Mouse (Mus musculus) embryonic facial prominence, embryonic 11.5 days (tissue): ENCODE results near the gene 9630041A04Rik. TPM values are rescaled to one million over a fixed set of nuclear protein-coding genes. Genes with fewer than 3 reads are reported as not detected.

Experiments
- ATAC-seq: fragments of 200-750 bp; cut with Nextera tagmentation; replicated peaks from 2 replicates; pipeline ENCODE4 v1.8.0; 2017; ENCODE audit warnings: low read depth; ENCODE audit not compliant: insufficient number of reproducible peaks, low FRiP score, low TSS enrichment
- DNase-seq: peaks from one replicate; pipeline ENCODE4 v3.0.0-alpha.2; 2015; ENCODE audit warnings: low spot score
- H3K27ac ChIP-seq: fragments of 300-500 bp; sonication (generic); replicated peaks from 2 replicates; pipeline ENCODE4 v1.5.1; 2014; ENCODE audit warnings: mild to moderate bottlenecking, low read depth, low read length, control low read depth
- H3K27me3 ChIP-seq: fragments of 300-500 bp; sonication (generic); 2 replicates; pipeline ENCODE4 v1.6.1; 2014; ENCODE audit warnings: mild to moderate bottlenecking, low read length, moderate library complexity, mixed read lengths; ENCODE audit not compliant: control insufficient read depth, insufficient read depth
- H3K36me3 ChIP-seq: fragments of 300-500 bp; sonication (generic); replicated peaks from 2 replicates; pipeline ENCODE4 v1.6.1; 2014; ENCODE audit warnings: low read depth, mild to moderate bottlenecking, low read length, moderate library complexity, mixed read lengths; ENCODE audit not compliant: control insufficient read depth, insufficient read depth
- H3K4me1 ChIP-seq: fragments of 300-500 bp; sonication (generic); 2 replicates; pipeline ENCODE4 v1.6.1; 2014; ENCODE audit warnings: low read length, mixed read lengths; ENCODE audit not compliant: control insufficient read depth, insufficient read depth
- H3K4me2 ChIP-seq: fragments of 300-500 bp; sonication (generic); 2 replicates; pipeline ENCODE4 v1.6.1; 2014; ENCODE audit warnings: low read depth, mild to moderate bottlenecking, control low read depth, low read length, moderate library complexity
- H3K4me3 ChIP-seq: fragments of 300-500 bp; sonication (generic); 2 replicates; pipeline ENCODE4 v1.5.1; 2014; ENCODE audit warnings: low read depth, low read length, control low read depth
- H3K9ac ChIP-seq: fragments of 300-500 bp; sonication (generic); replicated peaks from 2 replicates; pipeline ENCODE4 v1.6.1; 2014; ENCODE audit warnings: mild to moderate bottlenecking, control low read depth, low read length
- H3K9me3 ChIP-seq: fragments of 300-500 bp; sonication (generic); replicated peaks from 2 replicates; pipeline ENCODE4 v1.6.1; 2016; ENCODE audit warnings: mild to moderate bottlenecking, low read length, inconsistent platforms, mixed read lengths; ENCODE audit not compliant: control insufficient read depth
- WGBS: fragments of 180-500 bp; shearing (Covaris S2); extraction: QIAGEN DNeasy Blood & Tissue Kit; methylation state at CpG from one replicate; pipeline ENCODE4 v1.1.7; 2014; 5-methylcytosine and 5-hydroxymethylcytosine counted together
- polyA plus RNA-seq: library from polyadenylated mRNA; unstranded; fragments of >200 nt; fragmentation: Nextera tagmentation; extraction: Ambion mirVana; gene quantifications from 2 replicates; pipeline ENCODE4 v1.2.1, GENCODE M21; 2014

The 9630041A04Rik gene
- polyA plus RNA-seq: not detected in 2 replicates

DNA sequence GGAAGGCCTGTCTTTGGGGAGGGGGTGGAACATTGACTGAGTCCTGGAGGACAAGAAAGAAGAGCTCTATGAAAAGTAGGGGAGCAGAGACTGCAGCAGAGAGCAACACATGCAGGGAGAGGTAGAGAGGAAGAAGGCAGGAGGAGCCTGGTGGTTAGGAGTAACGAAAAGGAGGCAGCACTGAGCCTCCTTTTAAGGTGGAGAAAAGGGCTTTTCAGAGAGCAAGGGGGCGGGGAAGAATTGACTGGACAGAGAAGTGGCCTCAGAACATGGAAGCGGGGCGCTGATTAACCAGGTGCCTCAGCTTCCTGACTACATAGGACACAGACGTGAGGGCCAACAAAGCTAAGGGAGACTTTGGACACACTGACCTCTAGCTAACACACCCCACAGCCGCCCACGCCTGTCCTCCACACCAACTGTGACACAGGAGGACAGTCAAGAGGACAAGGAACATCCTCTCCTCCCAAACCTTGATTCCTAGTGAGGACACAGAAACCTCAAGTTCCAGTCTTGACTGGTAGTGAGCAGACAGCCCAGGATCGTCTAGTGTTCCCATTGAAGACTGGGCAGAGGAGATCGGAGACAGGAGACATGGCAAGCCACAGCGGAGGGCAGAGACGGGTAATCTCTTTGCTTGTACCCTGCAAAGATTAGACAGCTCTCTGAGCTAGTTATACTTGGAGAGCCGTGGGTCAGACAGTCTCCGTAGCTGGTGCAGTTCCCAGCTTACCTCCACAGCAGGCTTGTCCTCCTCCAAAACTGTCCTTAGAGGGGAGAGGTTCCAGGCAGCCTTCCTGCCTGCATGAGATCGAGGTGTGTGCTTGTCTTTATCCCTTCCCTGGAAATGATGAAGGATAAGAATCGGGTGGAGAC is at the start of gene 9630041A04Rik:
9630041A04Rik (plus strand) TSS at position 246 of the 876 bp plus-strand sequence.
- ATAC-seq: no peak
- H3K4me3 ChIP-seq: no peak within 1 kb of the TSS
- no peaks in the 10 kb centered on the region for H3K36me3 ChIP-seq

GRCm38 (mm10) chr9:101823896-101824295 is 37.7 kb upstream of the 9630041A04Rik start:
- Histone ChIP-seq H3K9me3 (no peaks in the 10 kb centered on the region), H3K9ac (no peak overlapping the region), H3K36me3 (no peaks in the 10 kb centered on the region), H3K4me3 (no peak overlapping the region), H3K27ac (no peak overlapping the region), H3K4me1 (no peaks in the 10 kb centered on the region), H3K4me2 (no peak overlapping the region), H3K27me3 (no peaks in the 10 kb centered on the region)
- DNase-seq (no peak), ATAC-seq (no peak)
- WGBS: 73% methylated on average over 7 of the region's 7 CpGs

More for the DNA sequence above, at the start of gene 9630041A04Rik:
- WGBS: 78% methylated on average over 15 of the region's 15 CpGs
- H3K9me3 ChIP-seq: no peaks in the 10 kb centered on the region
- H3K9ac ChIP-seq: no peak within 1 kb of the TSS
- H3K4me2 ChIP-seq: no peak within 1 kb of the TSS
- no peak within 1 kb of the TSS for H3K27ac ChIP-seq
- DNase-seq: no peak
- no peaks in the 10 kb centered on the region for H3K4me1 ChIP-seq
- no peaks in the 10 kb centered on the region for H3K27me3 ChIP-seq

GRCm38 (mm10) chr9:101825626-101826025 is 36.0 kb upstream of the 9630041A04Rik start:
- no peak for DNase-seq
- WGBS: 93% methylated on average over 8 of the region's 8 CpGs
- Histone ChIP-seq H3K9ac (no peak overlapping the region), H3K27me3 (no peaks in the 10 kb centered on the region), H3K9me3 (no peaks in the 10 kb centered on the region), H3K36me3 (no peaks in the 10 kb centered on the region), H3K4me1 (no peaks in the 10 kb centered on the region), H3K27ac (no peak overlapping the region), H3K4me2 (no peak overlapping the region), H3K4me3 (no peak overlapping the region)
- ATAC-seq: no peak

DNA sequence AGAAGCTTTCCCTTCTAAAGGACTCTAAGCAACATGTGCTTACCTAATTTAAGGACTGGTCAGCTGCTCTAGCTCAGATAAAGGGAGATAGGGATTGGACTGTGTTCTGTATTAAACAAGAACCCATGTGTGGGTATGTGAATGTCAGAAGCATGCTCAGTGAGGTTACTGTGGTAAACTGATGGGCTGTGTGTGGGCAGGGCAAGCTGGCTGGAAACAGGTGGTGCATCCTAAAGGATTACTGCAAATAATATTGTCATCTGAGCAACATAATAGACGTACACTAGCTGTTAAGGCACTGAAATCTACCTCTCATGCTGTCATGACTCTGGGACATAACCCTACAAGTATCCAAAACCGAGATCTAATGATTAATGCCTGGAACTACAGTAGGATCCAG is 28.0 kb upstream of the 9630041A04Rik start:
- no peak for ATAC-seq

GRCm38 (mm10) chr9:101841101-101841500 is 20.5 kb upstream of the 9630041A04Rik start:
- DNase-seq (no peak), ATAC-seq (no peak)
- Histone ChIP-seq H3K9ac (no peak overlapping the region), H3K4me2 (no peak overlapping the region), H3K4me3 (no peak overlapping the region), H3K36me3 (no peaks in the 10 kb centered on the region), H3K27me3 (no peaks in the 10 kb centered on the region), H3K9me3 (no peaks in the 10 kb centered on the region), H3K4me1 (no peaks in the 10 kb centered on the region), H3K27ac (no peak overlapping the region)
- 91% methylated on average over 11 of the region's 11 CpGs for WGBS

More for the DNA sequence above, 28.0 kb upstream of the 9630041A04Rik start:
- Histone ChIP-seq H3K36me3 (no peaks in the 10 kb centered on the region), H3K9ac (no peak overlapping the region), H3K4me2 (no peak overlapping the region), H3K27ac (no peak overlapping the region), H3K27me3 (no peaks in the 10 kb centered on the region), H3K9me3 (no peaks in the 10 kb centered on the region), H3K4me1 (no peaks in the 10 kb centered on the region), H3K4me3 (no peak overlapping the region)
- no peak for DNase-seq
- 73% methylated on average over 2 of the region's 2 CpGs for WGBS

DNA sequence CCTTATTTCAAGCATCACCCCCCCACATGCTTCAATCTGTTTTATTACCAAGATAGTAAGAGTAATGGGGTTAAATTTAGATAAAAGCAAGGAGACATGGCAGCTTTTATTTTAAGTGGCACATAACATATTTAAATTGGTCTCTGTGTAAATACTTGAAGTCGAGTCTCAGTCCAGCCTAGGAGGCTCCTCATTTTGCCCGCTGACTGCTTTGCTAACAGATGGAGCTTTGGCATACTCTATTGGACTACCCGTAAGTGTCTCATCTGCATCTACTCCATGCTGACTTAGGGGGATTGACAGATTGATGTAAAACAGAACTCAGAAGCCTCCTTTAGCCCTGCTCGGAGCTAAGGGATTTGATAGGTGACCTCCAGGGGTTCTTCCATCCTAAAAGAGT is 17.7 kb upstream of the 9630041A04Rik start:
- DNase-seq: no peak
- Histone ChIP-seq H3K36me3 (no peaks in the 10 kb centered on the region), H3K9me3 (no peaks in the 10 kb centered on the region), H3K4me1 (no peaks in the 10 kb centered on the region), H3K4me2 (no peak overlapping the region), H3K27ac (no peak overlapping the region), H3K4me3 (no peak overlapping the region), H3K27me3 (no peaks in the 10 kb centered on the region), H3K9ac (no peak overlapping the region)
- 82% methylated on average over 4 of the region's 4 CpGs for WGBS
- ATAC-seq: no peak

- Histone ChIP-seq H3K4me1 (no peaks in the 10 kb centered on the region), H3K9me3 (no peaks in the 10 kb centered on the region), H3K4me2 (no peak overlapping the region), H3K36me3 (no peaks in the 10 kb centered on the region), H3K9ac (no peak overlapping the region), H3K4me3 (no peak overlapping the region), H3K27ac (no peak overlapping the region), H3K27me3 (no peaks in the 10 kb centered on the region)
- DNase-seq (no peak), ATAC-seq (no peak)
- 87% methylated on average over 6 of the region's 6 CpGs for WGBS
These were observed 15.9 kb upstream of the 9630041A04Rik start for GRCm38 (mm10) chr9:101845691-101846090.

GRCm38 (mm10) chr9:101862481-101863065 is 932 bp downstream of the 9630041A04Rik start:
- no peak overlapping the region for H3K4me2 ChIP-seq
- no peaks in the 10 kb centered on the region for H3K36me3 ChIP-seq
- H3K27ac ChIP-seq: no peak overlapping the region
- DNase-seq: no peak
- 59% methylated on average over 12 of the region's 12 CpGs for WGBS
- H3K9ac ChIP-seq: no peak overlapping the region
- H3K9me3 ChIP-seq: no peaks in the 10 kb centered on the region
- H3K4me3 ChIP-seq: no peak overlapping the region
- no peaks in the 10 kb centered on the region for H3K4me1 ChIP-seq
- no peaks in the 10 kb centered on the region for H3K27me3 ChIP-seq
- ATAC-seq: no peak
